Mouse (Mus musculus) MEL (cell line): Measurements from ENCODE around the gene Ccdc9b. TPM values are rescaled to one million over a fixed set of nuclear protein-coding genes. Genes with fewer than 3 reads are reported as not detected.

Experiments used
- DNase-seq: peaks from one replicate; pipeline ENCODE4 v3.0.0; 2011; ENCODE audit warnings: low read depth, low spot score
- H3K27ac ChIP-seq: 2 replicates; pipeline ENCODE4 v1.5.1; 2012; ENCODE audit warnings: low read depth, mild to moderate bottlenecking, control low read depth, low read length, moderate library complexity; ENCODE audit not compliant: control insufficient read depth
- H3K27me3 ChIP-seq, 2 experiments: fragments of 150-350 bp in 1 of 2; sonication (generic) in 1 of 2; 2 replicates each; pipeline ENCODE4 v1.6.1; 2012; ENCODE audit warnings: low read length in 2 of 2, mild to moderate bottlenecking in 2 of 2, improper control_type of control experiment in 1 of 2, moderate library complexity in 1 of 2; ENCODE audit not compliant: insufficient read depth in 2 of 2, control insufficient read depth in 1 of 2
- H3K36me3 ChIP-seq, 2 experiments: 2 replicates each; pipeline ENCODE4 v1.6.1; 2012 to 2014; ENCODE audit warnings: low read length in 2 of 2, improper control_type of control experiment in 1 of 2, inconsistent platforms in 1 of 2, mild to moderate bottlenecking in 1 of 2; ENCODE audit not compliant: insufficient read depth in 2 of 2, control insufficient read depth in 1 of 2
- H3K4me1 ChIP-seq, 2 experiments: fragments of 150-350 bp in 1 of 2; sonication (generic) in 1 of 2; 2 replicates each; pipeline ENCODE4 v1.6.1; 2012; ENCODE audit warnings: low read length in 2 of 2, improper control_type of control experiment in 1 of 2, mild to moderate bottlenecking in 1 of 2; ENCODE audit not compliant: insufficient read depth in 2 of 2, control insufficient read depth in 1 of 2
- H3K4me3 ChIP-seq, 2 experiments: fragments of 150-350 bp in 1 of 2; sonication (generic) in 1 of 2; 2 replicates each; pipeline ENCODE4 v1.5.1; 2012; ENCODE audit warnings: low read depth in 2 of 2, low read length in 2 of 2, mild to moderate bottlenecking in 2 of 2, moderate library complexity in 2 of 2, control low read depth in 1 of 2, improper control_type of control experiment in 1 of 2; ENCODE audit not compliant: control insufficient read depth in 1 of 2, insufficient read depth in 1 of 2
- H3K79me2 ChIP-seq: 2 replicates; pipeline ENCODE4 v1.6.1; 2012; ENCODE audit warnings: mild to moderate bottlenecking, low read length, moderate library complexity; ENCODE audit not compliant: control insufficient read depth, poor library complexity, insufficient read depth
- H3K9ac ChIP-seq: 2 replicates; pipeline ENCODE4 v1.6.1; 2012; ENCODE audit warnings: low read depth, mild to moderate bottlenecking, control low read depth, low read length, moderate library complexity; ENCODE audit not compliant: control insufficient read depth, poor library complexity, severe bottlenecking
- H3K9me3 ChIP-seq: fragments of 150-350 bp; sonication (generic); replicated peaks from 2 replicates; pipeline ENCODE4 v1.6.1; 2012; ENCODE audit warnings: mild to moderate bottlenecking, low read length, improper control_type of control experiment, moderate library complexity; ENCODE audit not compliant: insufficient read depth
- BHLHE40 ChIP-seq: IDR thresholded peaks from 2 replicates; pipeline ENCODE4 v1.6.1; 2012; ENCODE audit warnings: low read depth, mild to moderate bottlenecking, inconsistent platforms, low read length, improper control_type of control experiment, borderline replicate concordance
- CHD2 ChIP-seq: IDR thresholded peaks from 2 replicates; pipeline ENCODE4 v1.6.1; 2011; ENCODE audit warnings: low read length, improper control_type of control experiment
- CTCF ChIP-seq, 3 experiments: IDR thresholded peaks in 2 of 3; conservative IDR thresholded peaks in 1 of 3; 2 replicates each; pipeline ENCODE4 v1.5.1; 2011 to 2012; ENCODE audit warnings: low read length in 3 of 3, low read depth in 2 of 3, mild to moderate bottlenecking in 2 of 3, improper control_type of control experiment in 1 of 3, inconsistent platforms in 1 of 3, mixed read lengths in 1 of 3, moderate library complexity in 1 of 3; ENCODE audit not compliant: control insufficient read depth in 1 of 3, insufficient read depth in 1 of 3, poor library complexity in 1 of 3, severe bottlenecking in 1 of 3
- E2F4 ChIP-seq: IDR thresholded peaks from 2 replicates; pipeline ENCODE4 v1.6.1; 2011; ENCODE audit warnings: low read depth, low read length, improper control_type of control experiment, borderline replicate concordance
- GABPA ChIP-seq: IDR thresholded peaks from 2 replicates; pipeline ENCODE4 v1.6.1; 2012; ENCODE audit warnings: low read depth, mild to moderate bottlenecking, inconsistent platforms, low read length, improper control_type of control experiment, moderate library complexity
- HCFC1 ChIP-seq: IDR thresholded peaks from 2 replicates; pipeline ENCODE4 v1.6.1; 2012; ENCODE audit warnings: low read depth, mild to moderate bottlenecking, inconsistent platforms, low read length, improper control_type of control experiment, moderate library complexity
- KAT2A ChIP-seq: conservative IDR thresholded peaks from 2 replicates; pipeline ENCODE4 v1.6.1; 2012; ENCODE audit warnings: low read depth, low read length, improper control_type of control experiment, inconsistent platforms
- MAX ChIP-seq: IDR thresholded peaks from 2 replicates; pipeline ENCODE4 v1.6.1; 2011; ENCODE audit warnings: low read length, improper control_type of control experiment
- MXI1 ChIP-seq: IDR thresholded peaks from 2 replicates; pipeline ENCODE4 v1.6.1; 2011; ENCODE audit warnings: mild to moderate bottlenecking, low read depth, low read length, improper control_type of control experiment
- POLR2AphosphoS5 ChIP-seq: IDR thresholded peaks from 2 replicates; pipeline ENCODE4 v1.6.1; 2012; ENCODE audit warnings: low read depth, borderline replicate concordance, mild to moderate bottlenecking, inconsistent platforms, low read length, moderate library complexity, mixed read lengths
- RCOR1 ChIP-seq: IDR thresholded peaks from 2 replicates; pipeline ENCODE4 v1.6.1; 2012; ENCODE audit warnings: low read depth, mild to moderate bottlenecking, inconsistent platforms, low read length, improper control_type of control experiment
- TBP ChIP-seq: IDR thresholded peaks from 2 replicates; pipeline ENCODE4 v1.8.0; 2011; ENCODE audit warnings: low read depth, low read length, improper control_type of control experiment
- ZKSCAN1 ChIP-seq: IDR thresholded peaks from 2 replicates; pipeline ENCODE4 v1.6.1; 2012; ENCODE audit warnings: low read depth, mild to moderate bottlenecking, inconsistent platforms, low read length, improper control_type of control experiment, moderate library complexity
- ZMIZ1 ChIP-seq: IDR thresholded peaks from 2 replicates; pipeline ENCODE4 v1.6.1; 2012; ENCODE audit warnings: low read depth, mild to moderate bottlenecking, inconsistent platforms, low read length, improper control_type of control experiment, moderate library complexity
- polyA plus RNA-seq, 2 experiments: library from polyadenylated mRNA; stranded (reverse) in 1 of 2; unstranded in 1 of 2; fragments of >175 nt in 1 of 2; fragments of >200 nt in 1 of 2; gene quantifications; 2 replicates each; pipeline versions ENCODE4 v1.2.1 to v1.2.4; 2012; ENCODE audit warnings: low replicate concordance in 2 of 2, low read depth in 1 of 2; ENCODE audit not compliant: insufficient read length in 2 of 2, insufficient read depth in 1 of 2, missing spikeins in 1 of 2
- total RNA-seq: library from RNA; depleted of rRNA; stranded (reverse); fragments of 300-350 nt; gene quantifications from 2 replicates; pipeline ENCODE4 v1.2.3, GENCODE M21; 2012

Ccdc9b gene
- total and polyA plus RNA-seq, 3 experiments, result 1.7 to 2.4 TPM; not detected in 1

DNA sequence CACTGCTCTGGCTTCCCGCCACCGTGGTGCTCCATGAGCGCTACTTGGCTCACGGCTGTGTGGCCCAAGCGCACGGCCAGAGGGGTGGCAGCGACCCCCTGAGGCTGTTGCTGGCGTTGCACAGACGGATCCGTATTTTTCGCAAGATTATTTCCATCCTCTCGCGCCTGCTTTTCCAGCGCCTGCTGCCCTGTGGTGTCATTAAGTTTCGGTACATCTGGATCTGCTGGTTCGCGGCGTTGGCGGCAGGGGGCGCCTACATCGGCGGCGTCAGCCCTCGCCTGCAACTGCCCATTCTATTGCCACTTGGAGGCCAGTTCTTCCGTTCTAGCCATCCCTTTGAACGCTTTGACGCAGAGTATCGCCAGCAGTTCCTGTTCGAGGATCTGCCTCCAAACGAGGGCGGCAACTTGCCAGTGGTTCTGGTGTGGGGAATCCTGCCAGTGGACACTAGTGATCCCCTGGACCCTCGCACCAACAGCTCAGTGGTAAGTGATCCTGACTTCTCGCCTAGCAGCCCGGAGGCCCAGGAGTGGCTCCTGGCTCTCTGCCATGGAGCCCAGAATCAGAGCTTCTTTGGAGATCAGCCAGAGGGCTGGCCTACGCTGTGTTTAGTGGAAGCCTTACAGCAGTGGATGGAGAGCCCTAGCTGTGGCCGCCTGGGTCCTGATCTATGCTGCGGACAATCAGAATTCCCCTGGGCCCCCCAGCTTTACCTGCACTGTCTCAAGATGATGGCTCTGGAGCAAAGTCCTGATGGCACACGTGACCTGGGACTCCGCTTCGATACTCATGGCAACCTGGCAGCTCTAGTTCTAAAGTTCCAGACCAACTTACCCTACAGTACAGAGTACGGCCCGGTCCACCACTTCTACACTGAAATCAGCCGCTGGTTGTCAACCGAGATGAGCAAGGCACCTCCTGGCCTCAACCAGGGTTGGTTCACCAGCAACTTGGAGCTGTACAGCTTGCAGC is 28.4 kb upstream of the Ccdc9b start:
- no peaks in the 10 kb centered on the region for H3K27me3 ChIP-seq
- no peak for DNase-seq
- no peak for TF ChIP-seq GABPA
- TF ChIP-seq CTCF (IDR thresholded peaks at IDR 0.05 in 2 of 3, conservative IDR thresholded peaks at IDR 0.05 in 1 of 3; ENCODE audit: control insufficient read depth in 1 of 3, insufficient read depth in 1 of 3, low read depth in 2 of 3, low read length in 3 of 3, poor library complexity in 1 of 3, severe bottlenecking in 1 of 3), result peak in 1 of 3 experiments; percentile 12; a peak in 3 of 6 replicates
- TF ChIP-seq RCOR1, result 0 out of 2 replicates have a peak, but pooled peaks have one; percentile 35
- H3K4me1 ChIP-seq, result peaks cover 9 to 31% of the 10 kb centered on the region in 2 experiments
- no peak overlapping the region for H3K27ac ChIP-seq
- no peak overlapping the region for H3K4me3 ChIP-seq
- H3K79me2 ChIP-seq, result no peaks in the 10 kb centered on the region; the same call in 1 of the 2 replicates
- H3K9me3 ChIP-seq, result no peaks in the 10 kb centered on the region
- no peak overlapping the region for H3K9ac ChIP-seq
- H3K36me3 ChIP-seq, result peaks cover 0 to 13% of the 10 kb centered on the region in 2 experiments; a peak in 2 of 4 replicates

DNA sequence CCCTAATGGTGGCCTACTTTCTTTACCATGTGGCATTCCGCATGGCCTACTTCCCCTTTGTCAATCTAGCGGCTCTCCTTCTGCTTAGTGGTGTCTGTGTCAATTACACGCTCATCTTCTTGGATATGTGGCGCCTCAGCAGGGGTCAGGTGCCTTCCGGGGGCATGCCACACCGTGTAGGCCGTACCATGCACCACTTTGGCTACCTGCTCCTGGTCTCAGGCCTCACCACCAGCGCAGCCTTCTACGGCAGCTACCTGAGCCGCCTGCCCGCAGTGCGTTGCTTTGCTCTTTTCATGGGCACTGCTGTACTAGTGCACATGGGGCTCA is 27.7 kb upstream of the Ccdc9b start:
- Histone ChIP-seq H3K9ac (no peak overlapping the region), H3K36me3 (peaks cover 0 to 13% of the 10 kb centered on the region in 2 experiments; a peak in 2 of 4 replicates), H3K9me3 (no peaks in the 10 kb centered on the region), H3K79me2 (no peaks in the 10 kb centered on the region; the same call in 1 of the 2 replicates), H3K27me3 (no peaks in the 10 kb centered on the region), H3K4me1 (peaks cover 11 to 34% of the 10 kb centered on the region in 2 experiments), H3K27ac (no peak overlapping the region), H3K4me3 (no peak overlapping the region)
- DNase-seq, result no peak
- TF ChIP-seq HCFC1 (no peak), MAX (0 out of 2 replicates have a peak, but pooled peaks have one; percentile 18)

DNA sequence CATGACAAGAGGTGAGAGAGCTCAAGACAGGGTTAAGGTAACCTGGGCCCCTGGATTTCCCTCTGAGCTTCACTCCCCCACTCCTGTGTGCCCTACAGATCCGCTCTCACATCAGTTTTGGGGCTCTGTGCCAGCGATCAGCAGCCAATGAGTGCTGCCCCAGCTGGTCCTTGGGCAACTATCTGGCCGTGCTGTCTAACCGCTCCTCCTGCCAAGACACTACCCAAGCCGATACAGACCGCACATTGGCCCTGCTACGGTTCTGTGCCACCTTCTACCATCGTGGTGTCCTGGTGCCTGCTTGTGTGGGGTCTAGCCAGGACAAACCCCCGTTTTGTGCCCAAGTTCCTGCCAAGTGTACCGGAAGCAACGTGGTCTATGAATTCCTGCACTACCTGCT is 27.0 kb upstream of the Ccdc9b start:
- no peak overlapping the region for H3K4me3 ChIP-seq
- H3K36me3 ChIP-seq, result peaks cover 0 to 13% of the 10 kb centered on the region in 2 experiments; a peak in 2 of 4 replicates
- no peaks in the 10 kb centered on the region for H3K9me3 ChIP-seq
- H3K9ac ChIP-seq, result no peak overlapping the region
- H3K4me1 ChIP-seq, result peaks cover 11 to 38% of the 10 kb centered on the region in 2 experiments
- H3K27me3 ChIP-seq, result no peaks in the 10 kb centered on the region
- H3K79me2 ChIP-seq, result no peaks in the 10 kb centered on the region; the same call in 1 of the 2 replicates
- no peak for DNase-seq
- no peak overlapping the region for H3K27ac ChIP-seq
- TF ChIP-seq KAT2A, result no peak
- TF ChIP-seq TBP, result no peak
- no peak for TF ChIP-seq POLR2AphosphoS5
- TF ChIP-seq MXI1, result no peak
- no peak for TF ChIP-seq ZMIZ1
- no peak for TF ChIP-seq BHLHE40
- no peak for TF ChIP-seq E2F4
- no peak for TF ChIP-seq CTCF (IDR thresholded peaks at IDR 0.05 in 2 of 3, conservative IDR thresholded peaks at IDR 0.05 in 1 of 3; ENCODE audit: control insufficient read depth in 1 of 3, insufficient read depth in 1 of 3, low read depth in 2 of 3, low read length in 3 of 3, poor library complexity in 1 of 3, severe bottlenecking in 1 of 3)
- no peak for TF ChIP-seq CHD2
- TF ChIP-seq ZKSCAN1, result no peak
- TF ChIP-seq RCOR1, result no peak
